Mouse (Mus musculus): ENCODE results near the gene Foxp3.
A peak's percentile ranks its signal among the peaks of the same experiment; 100 is the strongest.

The Foxp3 gene

GRCm38 (mm10) chrX:7617889-7618551, 44.6 kb downstream of the Foxp3 start:
- DNase-seq: no peak

GRCm38 (mm10) chrX:7632560-7632959, 59.1 kb downstream of the Foxp3 start:
- DNase-seq: no peak

GRCm38 (mm10) chrX:7635101-7635500, 61.7 kb downstream of the Foxp3 start:
- no peak for DNase-seq

- DNase-seq: peak; percentile 80
Measured at GRCm38 (mm10) chrX:7638401-7639091, 65.1 kb downstream of the Foxp3 start, which contains the start of gene Syp. Syp (plus strand) TSS chrX:7638471.

GRCm38 (mm10) chrX:7639536-7640325, 66.3 kb downstream of the Foxp3 start:
- DNase-seq: no peak

GRCm38 (mm10) chrX:7640785-7641184, 67.3 kb downstream of the Foxp3 start:
- no peak for DNase-seq
